Mouse (Mus musculus): ENCODE results near the gene Rab38. TPM values are rescaled to one million over a fixed set of nuclear protein-coding genes. Genes with fewer than 3 reads are reported as not detected.

The Rab38 gene
- total RNA-seq (2023): not detected

DNA sequence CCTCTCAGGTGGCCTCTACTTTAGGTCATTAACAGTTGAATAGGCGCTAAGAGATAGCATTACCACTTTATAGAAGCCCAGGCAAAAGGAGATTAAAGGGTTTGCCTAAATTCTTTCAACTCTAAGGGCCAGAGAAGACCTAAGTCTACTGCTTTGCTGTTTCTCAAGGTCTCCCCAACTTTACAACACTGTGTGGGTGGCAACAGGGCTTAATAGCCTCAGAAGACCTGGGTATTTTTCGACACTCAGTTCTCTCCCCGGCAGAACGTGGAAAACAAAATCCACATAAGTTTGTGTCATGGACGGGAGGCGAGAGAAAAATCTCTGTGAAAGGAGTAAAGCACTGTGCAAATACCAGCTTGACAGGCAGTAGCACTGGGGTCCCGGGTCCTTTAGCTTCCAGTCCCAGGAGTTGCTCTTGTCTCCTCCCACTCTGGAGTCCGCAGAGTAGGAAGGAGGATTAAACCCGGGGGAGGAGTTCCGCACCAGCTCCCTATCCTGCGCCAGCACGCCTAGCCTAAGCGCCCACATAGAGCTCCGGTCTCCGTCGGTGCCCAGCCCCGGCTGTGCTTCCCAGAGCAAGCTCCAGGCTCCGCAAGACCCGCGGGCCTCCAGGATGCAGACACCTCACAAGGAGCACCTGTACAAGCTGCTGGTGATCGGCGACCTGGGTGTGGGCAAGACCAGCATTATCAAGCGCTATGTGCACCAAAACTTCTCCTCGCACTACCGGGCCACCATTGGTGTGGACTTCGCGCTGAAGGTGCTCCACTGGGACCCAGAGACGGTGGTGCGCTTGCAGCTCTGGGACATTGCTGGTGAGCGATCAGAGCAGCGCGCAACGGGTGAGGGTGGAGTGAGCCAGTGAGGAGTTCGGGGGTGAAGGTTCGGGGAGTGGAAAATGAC, at the start of gene Rab38:
Rab38 (plus strand) TSS at position 488 of the 906 bp plus-strand sequence.

Other genes starting within 250 kb of the Rab38 start
- gene Ctsc, start 152.2 kb upstream of the Rab38 start, total RNA-seq (2023): 91.0 TPM

All from CD4-positive naive resting alpha-beta T cell, adult 57 days (primary cell).